Mouse (Mus musculus) right cerebral cortex, postnatal 14 days (tissue): ENCODE results near the gene Tcfl5.

Experiments
- DNase-seq: peaks from one replicate; pipeline ENCODE4 v3.0.0; 2022

Tcfl5 gene

GRCm38 (mm10) chr2:180642555-180643260 lies at the start of gene Tcfl5:
Gene Tcfl5 (minus strand): TSS chr2:180642708.
- no peak for DNase-seq

- no peak for DNase-seq
These were observed 47.3 kb upstream of the Tcfl5 start for GRCm38 (mm10) chr2:180689841-180690240.

DNA sequence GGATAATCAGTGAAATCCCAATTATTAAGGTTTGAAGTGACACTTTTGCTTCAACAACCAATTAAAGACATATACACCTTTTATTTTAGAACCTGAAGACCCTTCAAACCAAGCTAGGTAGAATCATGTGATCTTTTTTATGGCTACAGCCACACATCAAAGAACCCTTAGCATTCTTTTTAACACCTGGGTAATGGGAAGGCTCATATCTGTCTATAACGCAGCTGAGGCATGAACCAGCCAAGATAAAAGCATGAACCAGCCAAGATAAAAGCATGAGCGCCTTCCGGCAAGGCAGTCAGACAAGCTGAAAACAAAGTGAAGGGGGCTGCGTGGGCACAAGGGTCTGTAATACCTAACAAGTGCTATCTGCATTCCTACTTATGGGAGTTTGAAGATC lies 41.5 kb upstream of the Tcfl5 start:
- DNase-seq = no peak

DNA sequence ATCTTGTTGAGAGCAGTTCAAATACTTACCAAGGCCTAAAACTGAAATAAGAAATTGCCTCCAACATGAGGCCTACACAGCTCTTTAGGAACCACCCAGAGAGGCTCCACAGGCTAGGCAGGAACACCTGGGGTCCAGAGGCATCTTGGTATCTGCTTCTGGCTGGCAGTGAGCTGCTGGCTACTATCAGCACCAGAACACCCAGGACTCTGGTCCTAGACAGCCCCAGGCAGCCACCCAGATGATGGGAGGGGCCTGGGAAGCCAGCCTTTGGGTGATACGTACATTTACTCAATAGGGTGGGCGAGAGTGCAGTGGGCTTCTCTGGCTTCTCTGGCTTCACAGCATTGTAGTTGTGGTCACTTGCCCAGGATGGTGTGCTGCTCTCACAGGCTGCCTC lies 41.0 kb upstream of the Tcfl5 start:
- DNase-seq = no peak

DNA sequence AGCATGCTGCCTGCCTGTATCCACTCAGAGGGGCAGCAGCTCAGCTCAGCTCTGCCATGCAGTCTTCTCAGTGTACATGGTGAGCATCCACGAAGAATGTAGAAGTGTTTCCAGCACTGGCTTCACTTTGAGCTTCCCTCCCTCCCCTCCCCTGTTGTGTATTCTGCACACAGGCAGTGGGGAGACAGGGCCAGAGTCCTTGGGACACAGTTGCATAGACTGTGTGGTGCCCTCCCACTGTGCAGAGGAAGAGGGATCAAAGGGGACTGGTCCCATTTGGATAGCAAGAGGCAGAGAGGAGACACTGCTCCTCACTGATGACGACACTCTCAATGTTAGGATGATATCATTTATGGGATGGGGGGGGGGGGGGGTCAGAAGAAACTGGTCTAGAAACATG lies 38.7 kb upstream of the Tcfl5 start:
- DNase-seq = no peak

- peak; percentile 62 for DNase-seq
These were observed 36.2 kb upstream of the Tcfl5 start for GRCm38 (mm10) chr2:180678609-180679140.

GRCm38 (mm10) chr2:180676706-180677105 lies 34.2 kb upstream of the Tcfl5 start:
- DNase-seq = no peak

DNA sequence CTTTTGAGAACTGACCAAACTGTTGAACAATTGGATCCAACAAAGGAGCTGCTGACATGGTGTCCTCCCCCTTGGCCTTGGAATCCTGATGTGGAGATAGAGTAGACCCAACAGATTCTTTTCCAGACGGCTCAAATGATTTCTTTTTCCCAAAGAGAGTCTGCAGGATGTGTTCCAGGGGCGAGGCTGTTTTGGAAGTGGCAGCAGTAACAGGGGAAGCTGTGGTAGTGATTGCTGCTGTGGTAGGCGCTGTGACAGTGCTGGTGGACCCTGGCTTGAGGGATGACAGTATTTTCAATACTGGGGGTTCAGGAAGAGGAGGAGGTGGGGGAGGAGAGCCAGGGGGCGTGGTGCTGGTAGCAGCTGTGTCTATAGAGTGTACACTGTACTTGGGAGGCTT lies 19.5 kb upstream of the Tcfl5 start:
- no peak for DNase-seq

- DNase-seq = no peak
These were observed 18.0 kb upstream of the Tcfl5 start for GRCm38 (mm10) chr2:180660521-180660920.

DNA sequence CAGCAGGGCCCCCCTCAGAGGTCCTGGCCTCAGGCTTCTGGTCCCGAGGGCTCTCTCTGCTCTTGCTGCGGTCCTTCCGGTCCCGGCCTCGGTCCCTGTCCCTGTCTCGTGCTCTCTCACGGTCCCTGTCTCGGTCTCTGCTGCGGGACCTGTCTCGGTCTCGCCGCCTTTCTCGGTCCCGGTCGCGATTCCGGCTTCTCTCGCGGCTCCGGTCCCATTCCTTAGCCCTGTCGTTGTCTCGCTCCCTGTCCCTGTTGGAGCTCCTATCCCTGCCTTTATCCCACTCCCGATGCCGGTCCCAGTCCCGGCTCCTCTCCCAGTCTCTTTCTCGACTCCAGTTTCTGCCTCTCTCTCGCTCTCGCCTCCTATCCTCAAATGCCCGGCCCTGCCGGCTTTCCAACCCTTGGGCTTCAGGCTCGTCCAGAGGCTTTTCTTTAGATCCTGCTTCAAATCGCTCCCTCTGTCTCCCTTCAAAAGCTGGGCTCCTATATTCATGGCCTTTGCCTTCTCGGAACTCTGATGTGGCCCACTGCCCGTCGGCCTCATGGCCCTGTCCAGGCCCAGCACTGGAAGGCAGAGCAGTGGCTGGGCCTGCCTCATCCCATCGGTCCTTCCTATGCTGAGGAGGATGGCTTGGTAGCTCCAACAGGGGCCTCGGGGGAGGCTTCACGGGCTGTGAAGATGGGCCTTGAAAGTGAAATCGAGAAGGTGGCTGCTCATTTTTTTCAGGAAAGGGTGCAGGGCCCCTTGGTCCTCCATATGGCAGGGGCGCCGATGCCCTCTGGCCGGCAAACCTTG lies 17.0 kb upstream of the Tcfl5 start:
- DNase-seq = no peak

DNA sequence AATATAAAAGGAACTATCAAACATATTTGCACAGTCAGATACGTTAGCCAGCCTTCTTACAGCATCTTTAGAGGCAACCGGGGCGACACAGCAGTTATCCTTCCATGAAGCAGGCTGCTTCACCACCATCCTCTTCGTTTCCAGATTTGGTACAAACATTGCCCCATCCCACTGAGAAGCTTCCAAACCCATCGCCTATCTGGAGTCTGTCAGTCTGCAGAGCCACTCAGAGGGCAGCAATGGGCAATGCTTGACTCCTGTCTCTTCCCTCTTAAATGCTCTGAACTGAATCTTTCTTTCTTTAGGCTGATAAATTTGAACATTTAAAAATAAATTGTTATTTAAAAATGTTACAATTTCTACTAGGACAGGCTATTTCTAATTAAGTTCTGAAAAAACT lies 15.9 kb upstream of the Tcfl5 start:
- no peak for DNase-seq

DNA sequence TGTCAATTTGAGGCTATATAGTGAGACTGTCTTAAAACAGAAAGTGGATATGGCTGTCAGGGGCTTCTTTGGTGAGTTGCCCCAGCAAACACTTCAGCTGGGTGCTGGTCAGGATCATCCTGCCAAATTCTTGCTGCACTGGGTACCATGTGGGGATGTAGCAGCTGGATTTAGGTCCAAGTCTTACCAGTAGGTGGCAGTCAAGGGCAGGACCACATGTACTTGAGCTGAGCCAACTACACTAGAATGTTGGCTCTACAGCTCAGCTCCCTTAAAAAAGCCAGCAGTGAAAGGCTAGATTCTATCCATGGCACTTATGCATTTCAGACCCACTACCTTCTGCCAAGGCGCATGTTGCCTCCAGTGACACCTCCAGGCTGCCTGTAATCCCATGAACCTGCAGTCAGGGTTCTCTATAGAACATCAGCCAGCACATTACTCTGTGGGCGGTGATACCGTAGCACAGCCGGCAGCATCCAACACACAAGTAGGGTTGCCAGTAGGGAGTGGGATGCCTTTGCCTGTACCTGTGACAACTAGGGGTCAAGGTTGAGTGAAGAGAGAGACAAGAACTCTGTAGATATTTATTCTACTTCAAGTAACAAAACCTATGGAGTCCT lies 15.0 kb upstream of the Tcfl5 start:
- DNase-seq = peak; percentile 75

GRCm38 (mm10) chr2:180655150-180655549 lies 12.6 kb upstream of the Tcfl5 start:
- DNase-seq = no peak

DNA sequence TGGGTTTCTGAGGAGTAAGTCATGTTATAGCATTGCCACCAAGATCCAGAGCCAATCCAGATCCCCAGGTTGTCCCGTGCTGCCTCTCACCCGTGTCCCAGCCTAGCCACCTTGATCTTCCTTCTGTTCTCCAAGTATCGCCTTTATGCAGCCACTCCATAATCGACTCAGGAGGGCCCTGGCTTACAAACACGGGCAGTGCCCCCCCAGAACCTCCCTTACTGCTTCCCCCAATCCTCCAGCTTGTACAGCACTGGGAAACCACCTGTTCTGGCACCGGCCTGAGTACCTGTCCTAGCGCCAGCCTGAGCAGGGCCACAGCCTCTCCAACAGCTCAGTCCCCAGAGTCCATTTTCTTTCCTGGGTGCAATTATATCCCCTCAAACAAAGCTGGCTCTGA lies 12.2 kb upstream of the Tcfl5 start:
- DNase-seq = no peak

DNA sequence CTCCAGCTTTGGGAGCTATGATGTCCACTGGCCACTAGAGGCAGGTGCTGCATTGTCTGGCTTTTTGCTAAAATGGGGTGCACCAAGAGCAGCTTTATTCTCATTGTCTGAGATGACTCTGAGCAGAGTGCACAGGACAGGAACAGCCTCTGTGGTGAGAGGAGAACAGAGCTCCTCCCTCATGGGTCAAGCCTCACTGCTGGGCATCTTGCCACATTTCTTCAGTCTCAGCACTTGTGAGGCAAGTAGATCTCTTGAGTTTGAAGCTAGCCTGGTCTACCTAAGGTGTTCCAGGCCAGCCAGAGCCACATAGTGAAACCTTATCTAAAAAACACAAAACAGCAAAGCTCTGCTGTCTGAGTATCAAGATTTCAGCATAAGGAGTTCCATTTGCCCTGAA lies 4.3 kb upstream of the Tcfl5 start:
- no peak for DNase-seq

GRCm38 (mm10) chr2:180643626-180644025 lies 1.1 kb upstream of the Tcfl5 start:
- no peak for DNase-seq

DNA sequence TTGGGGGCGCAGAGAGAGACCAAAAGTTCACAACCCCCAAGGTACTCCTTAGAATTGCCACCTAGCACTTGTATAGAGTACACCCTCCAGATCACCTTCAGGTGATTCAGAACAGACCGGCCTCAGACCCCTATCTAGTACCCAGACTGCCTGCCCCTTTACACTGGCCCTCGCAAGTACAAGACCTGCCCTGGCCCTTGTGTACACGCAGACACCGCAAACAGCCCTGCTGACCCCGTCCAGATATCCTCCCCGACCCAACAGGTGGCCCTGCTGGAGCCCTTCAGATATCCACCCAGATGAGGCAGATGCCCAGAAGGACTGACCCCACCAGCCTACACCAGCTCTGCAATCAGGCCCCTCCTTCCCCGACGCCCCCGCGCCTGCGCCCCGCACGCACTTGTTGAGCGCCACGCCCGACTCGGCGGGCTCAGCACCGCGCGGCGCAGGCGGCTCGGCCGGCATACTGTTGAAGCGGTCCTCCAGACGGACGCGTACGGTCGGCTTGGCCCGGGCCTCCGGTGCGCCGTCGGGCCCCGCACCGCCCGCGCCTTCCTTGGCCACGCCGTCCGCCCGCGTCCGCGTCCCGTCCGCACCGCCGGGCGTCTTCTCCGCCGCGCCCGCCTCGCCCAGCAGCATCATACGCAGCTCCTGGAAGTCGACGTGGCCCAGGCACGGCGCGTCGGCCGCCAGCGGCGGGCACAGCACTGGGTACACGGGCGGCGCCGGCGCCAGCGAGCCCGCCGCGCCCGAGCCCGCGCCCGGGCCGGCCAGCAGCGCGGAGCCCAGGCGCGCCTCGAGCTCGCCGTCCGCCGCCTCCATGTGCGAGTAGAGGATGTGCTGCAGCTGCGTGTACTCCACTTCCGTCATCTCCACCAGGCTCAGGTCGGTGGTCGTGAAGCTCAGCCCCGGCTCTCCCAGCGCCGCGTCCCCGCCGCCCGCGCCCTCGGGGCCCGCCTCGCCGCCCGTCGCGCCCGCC lies 643 bp downstream of the Tcfl5 start:
- DNase-seq = no peak

DNA sequence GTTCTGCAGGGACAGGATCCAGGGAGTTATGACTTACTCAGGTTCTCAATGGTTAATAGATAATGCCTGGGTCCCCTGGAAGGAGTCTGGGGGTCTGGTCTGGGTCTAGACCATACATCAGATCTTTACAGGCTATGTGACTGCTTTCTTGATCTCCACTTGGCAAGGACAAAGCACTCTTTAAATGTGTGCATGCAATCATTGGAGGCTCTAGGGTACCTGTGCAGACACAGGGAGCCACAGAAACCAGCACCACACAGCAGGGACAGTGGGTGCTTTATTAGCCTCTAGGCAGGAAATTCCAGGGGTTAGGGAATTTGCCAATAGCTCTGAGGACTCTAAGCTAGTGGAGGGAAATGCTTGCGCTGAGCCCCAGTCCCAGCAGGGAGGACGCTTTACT lies 30.6 kb downstream of the Tcfl5 start:
- DNase-seq = no peak

- no peak for DNase-seq
These were observed 32.2 kb downstream of the Tcfl5 start for GRCm38 (mm10) chr2:180610283-180610682.

DNA sequence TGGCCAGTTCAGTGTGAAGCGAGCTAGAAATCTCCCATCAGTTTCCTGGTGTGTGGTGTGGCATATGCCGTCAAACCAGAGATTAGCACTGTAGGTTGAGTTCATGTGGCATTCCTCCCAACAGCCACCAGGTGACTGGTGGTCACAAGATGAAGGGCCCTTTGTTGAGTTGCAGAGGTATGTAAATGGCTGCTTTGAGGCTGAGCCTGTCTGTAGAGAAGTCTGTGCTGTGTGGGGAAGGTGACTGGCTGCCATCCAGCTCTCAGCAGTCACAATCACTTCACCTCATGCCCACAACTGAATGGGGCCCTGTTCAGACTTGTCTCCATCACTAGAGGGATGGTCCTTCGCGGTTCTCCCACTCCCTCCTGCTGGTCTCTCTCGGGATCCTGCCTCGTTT lies 37.7 kb downstream of the Tcfl5 start:
- DNase-seq = no peak

DNA sequence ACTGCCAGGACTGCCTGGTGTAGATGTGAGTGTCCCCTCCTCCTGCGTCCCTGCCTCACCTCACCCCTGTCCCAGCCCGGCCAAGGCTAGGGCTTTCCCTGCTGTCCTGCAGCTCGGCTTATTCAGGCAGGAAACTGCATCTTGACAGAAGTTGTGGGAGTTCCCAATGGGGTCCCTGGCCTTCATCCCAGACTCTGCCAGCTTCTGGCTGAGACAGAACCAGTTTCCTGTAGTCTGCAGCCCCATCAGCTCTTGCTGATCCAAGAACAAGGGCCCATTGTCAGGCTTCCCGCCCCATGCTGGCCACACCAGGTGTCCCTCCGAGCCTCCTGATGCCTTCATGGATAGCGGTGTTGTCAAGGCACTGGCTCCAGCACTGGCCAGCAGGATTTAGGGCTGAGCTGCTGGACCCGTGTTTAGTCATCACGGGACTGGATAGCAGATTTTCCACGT lies 41.9 kb downstream of the Tcfl5 start:
- no peak for DNase-seq

GRCm38 (mm10) chr2:180598157-180598705 lies 44.3 kb downstream of the Tcfl5 start:
- no peak for DNase-seq
